Mouse (Mus musculus) urinary bladder, postnatal 10 days (tissue): ENCODE results near the gene Syt8.

Experiments used
- DNase-seq: peaks from one replicate; pipeline ENCODE4 v3.0.0; 2022; ENCODE audit warnings: low spot score

The Syt8 gene

DNA sequence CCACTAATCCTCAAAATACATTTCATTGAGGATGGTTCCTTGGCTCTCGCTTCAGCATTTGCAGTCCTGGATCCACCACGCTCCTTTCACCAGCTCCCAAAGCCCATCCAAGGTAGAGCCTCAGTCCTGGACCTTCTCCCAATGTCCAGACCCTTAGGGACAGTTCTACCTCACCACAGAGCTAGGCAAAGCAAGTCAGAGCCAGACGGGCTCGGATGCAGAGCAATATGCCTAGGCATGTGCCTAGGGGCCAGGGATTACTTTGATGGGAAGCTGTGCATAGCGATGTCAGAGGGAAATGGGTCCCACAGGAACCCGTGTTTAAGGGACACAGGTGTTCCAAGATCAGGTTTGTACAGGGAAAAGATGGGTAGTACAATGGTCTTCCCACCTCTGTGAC, 10.7 kb downstream of the Syt8 start:
- no peak for DNase-seq

DNA sequence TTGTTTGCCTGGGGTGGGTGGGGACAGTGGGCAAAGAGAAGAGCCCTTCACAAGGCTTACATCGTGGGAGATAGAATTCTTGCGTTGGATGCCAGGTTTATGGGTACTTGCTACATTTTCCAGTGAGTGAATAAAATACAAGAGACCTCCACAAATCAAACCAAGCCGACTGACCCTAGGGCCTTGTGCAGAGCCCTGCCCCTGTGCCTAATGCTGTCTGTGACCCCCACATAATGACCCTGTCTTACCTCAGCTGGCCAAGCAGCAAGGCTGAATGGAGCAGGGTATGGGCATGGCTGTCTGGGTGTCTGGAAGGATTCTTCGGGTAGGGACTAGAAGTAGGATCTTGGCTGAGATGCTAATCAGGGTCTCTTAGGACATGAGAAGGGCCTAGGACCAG, 11.6 kb downstream of the Syt8 start:
- no peak for DNase-seq

DNA sequence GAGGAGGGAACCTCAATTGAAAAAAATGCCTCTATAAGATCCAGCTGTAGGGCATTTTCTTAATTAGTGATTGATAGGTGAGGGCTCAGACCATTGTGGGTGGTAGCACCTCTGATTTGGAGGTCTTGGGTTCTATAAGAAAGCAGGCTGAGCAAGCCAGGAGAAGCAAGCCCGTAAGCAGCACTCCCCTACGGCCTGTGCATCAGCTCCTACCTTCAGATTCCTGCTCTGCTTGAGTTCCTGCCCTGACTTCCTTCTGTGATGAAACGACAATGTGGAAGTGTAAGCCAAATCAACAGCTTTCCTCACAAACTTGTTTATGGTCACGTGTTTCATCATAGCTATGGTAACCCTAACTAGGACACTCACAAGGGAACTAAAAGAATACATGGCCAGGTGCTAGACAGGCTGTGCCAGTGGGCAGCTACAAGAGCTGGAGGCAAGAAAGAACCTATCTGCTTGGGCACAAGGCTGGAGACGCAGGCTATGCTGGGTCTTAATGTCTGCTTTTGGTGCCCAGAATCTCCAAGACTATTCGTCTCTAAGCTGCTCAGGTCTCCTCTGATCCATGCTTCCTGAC, 14.5 kb downstream of the Syt8 start:
- DNase-seq = no peak

- no peak for DNase-seq
Measured at GRCm38 (mm10) chr7:142454706-142455105, 20.1 kb downstream of the Syt8 start.

- DNase-seq = no peak
Measured at GRCm38 (mm10) chr7:142455251-142455650, 20.6 kb downstream of the Syt8 start.

GRCm38 (mm10) chr7:142456806-142457205, 22.2 kb downstream of the Syt8 start:
- DNase-seq = no peak

GRCm38 (mm10) chr7:142457227-142457811, 22.7 kb downstream of the Syt8 start:
- DNase-seq = no peak

- DNase-seq = no peak
Measured at GRCm38 (mm10) chr7:142458026-142458425, 23.4 kb downstream of the Syt8 start.

GRCm38 (mm10) chr7:142458676-142459298, 24.1 kb downstream of the Syt8 start:
- DNase-seq = no peak

DNA sequence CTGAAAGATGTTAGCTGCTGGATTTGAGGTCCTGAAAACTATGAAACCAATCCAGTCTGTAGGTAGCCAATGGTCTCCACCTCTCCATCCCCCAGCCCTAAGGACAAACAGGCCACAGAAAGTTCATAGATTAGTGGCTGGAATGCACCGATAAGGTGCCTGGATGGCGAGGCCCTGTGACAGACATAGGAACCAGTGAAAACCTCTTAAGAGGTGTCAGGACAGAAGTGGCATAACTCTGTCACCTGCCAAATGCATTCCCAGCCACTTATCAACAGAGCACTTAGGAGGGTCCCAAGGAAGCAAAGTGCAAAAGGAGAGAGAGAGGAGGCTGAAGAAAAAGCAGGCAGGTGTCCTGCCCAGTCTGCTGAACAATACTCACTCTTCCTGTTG, 24.6 kb downstream of the Syt8 start:
- no peak for DNase-seq

DNA sequence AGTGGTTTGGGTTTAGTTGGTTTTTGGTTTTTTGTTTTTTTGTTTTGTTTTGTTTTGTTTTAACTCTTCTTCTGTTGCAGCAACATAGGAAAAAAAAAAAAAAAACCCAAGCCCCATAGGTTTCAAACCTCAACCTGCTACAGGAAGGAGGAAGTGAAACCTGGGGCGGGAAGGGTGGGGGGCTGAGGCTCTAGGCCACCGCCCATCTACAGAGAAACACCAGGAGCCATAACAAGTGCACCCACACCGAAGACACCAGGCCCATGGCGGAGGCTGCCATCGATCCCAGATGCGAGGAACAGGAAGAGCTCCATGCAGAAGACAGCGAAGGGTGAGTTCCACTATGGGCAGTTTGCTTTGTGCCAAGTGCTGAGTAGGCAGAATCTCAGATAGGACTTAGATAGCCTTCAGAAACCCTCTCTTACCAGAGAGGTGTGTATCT, 26.0 kb downstream of the Syt8 start, which contains the start of gene Lsp1:
TSS of gene Lsp1 (plus strand) at position 174 of the 442 bp plus-strand sequence.
- no peak for DNase-seq

DNA sequence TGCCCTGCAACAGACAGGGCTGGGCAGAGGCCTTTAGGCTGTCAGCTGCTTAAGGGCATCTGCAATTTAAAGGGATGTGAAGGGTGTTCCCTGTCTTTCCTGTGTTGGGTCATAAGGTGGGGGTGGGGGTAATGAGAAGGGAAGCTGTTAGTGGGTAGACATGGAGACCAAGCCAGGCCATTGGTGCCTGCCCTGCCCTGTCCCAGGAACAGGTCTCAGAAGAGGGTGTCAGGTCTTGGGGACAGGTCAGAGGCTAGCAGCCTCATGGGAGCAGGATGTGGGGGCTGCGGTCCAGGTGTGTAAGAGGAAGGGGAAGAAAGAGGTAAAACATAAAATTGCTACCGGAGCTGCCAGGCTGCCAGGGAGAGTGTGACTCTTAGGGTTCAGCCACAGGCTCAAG, 26.8 kb downstream of the Syt8 start:
- DNase-seq = no peak

DNA sequence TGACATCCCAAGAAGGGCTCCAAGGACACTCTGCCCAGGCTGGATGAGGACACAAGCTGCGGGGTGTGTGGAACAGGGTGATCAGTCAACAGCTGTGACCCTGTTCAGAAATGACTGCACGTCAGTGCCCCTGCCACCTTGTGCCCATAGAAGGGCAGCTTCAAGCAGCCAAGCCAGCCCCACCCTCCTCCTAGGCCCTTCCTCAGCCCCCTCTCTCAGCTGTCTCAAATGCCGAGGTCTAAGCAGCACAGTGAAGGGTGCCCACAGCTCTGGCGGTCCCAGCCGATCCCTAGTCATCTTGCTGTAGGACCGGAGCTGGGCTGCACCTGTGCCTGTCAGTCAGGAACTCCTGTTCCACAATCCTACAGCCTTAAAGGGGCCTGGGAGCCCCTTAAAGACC, 27.5 kb downstream of the Syt8 start:
- no peak for DNase-seq

DNA sequence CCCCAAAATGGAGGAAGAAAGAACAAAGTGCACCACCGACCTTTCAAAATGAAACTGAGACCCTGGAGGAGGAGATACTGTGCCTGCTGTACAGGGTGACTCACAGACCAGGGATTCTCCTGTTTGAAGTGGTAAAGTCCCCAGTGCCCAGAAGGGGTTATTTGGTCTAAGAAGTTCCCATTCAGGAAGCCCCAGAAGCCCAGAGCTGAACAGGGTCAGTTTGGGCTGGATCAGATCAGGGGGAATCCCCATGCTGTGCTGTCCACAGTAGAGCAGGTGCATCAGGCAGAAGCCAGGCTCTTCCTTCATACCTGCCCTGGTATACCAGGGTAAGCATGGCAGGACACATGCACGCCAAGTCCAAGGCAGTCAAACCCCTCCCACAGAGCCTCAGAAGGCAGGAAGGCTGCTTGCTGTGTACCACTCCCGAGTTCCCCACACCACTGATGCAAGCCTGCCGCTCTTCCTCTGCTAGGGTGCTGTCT, 28.0 kb downstream of the Syt8 start:
- DNase-seq = no peak

- DNase-seq = no peak
Measured at GRCm38 (mm10) chr7:142470171-142470691, 35.6 kb downstream of the Syt8 start.

- no peak for DNase-seq
Measured at GRCm38 (mm10) chr7:142470808-142471413, 36.3 kb downstream of the Syt8 start.

DNA sequence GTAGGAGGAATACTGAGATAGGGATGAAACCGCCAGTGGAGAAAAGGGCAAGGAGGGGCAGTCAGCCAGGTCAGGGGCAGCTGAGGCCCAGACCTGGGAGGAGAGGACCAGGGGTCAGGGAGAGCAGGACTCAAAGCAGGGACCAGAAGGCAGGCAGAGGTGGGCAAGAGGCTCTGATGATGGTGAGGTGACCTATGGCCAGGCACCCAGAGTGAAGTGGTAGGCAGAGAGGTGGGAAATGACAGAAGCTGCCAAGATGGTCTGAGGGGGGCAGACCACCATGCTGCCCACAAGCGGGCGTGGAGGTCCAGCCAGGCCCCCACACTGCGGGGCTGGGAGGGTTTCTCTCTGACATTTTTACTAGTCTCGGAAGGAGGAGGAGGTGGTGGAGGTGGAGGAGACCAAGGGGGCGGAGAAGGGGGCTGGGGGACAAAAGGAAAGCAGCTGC, 36.8 kb downstream of the Syt8 start:
- DNase-seq = no peak

- no peak for DNase-seq
Measured at GRCm38 (mm10) chr7:142471884-142472570, 37.4 kb downstream of the Syt8 start.

- DNase-seq = no peak
Measured at GRCm38 (mm10) chr7:142472936-142473335, 38.3 kb downstream of the Syt8 start.

- no peak for DNase-seq
Measured at GRCm38 (mm10) chr7:142473476-142473875, 38.8 kb downstream of the Syt8 start.

GRCm38 (mm10) chr7:142474799-142475198, 40.1 kb downstream of the Syt8 start:
- DNase-seq = no peak

- DNase-seq = no peak
Measured at GRCm38 (mm10) chr7:142475641-142476040, 41.0 kb downstream of the Syt8 start.
